Mouse (Mus musculus) CH12.LX (cell line): Measurements from ENCODE around the gene Armc8. TPM values are rescaled to one million over a fixed set of nuclear protein-coding genes. Genes with fewer than 3 reads are reported as not detected.

ENCODE experiments used
- DNase-seq: peaks from one replicate; pipeline ENCODE4 v3.0.0-alpha.2; 2013; ENCODE audit errors: extremely low read depth
- H3K27ac ChIP-seq: 2 replicates; pipeline ENCODE4 v1.5.1; 2012; ENCODE audit warnings: low read depth, mild to moderate bottlenecking, control low read depth, moderate library complexity; ENCODE audit not compliant: insufficient read depth
- H3K27me3 ChIP-seq: replicated peaks from 2 replicates; pipeline ENCODE3; 2012; ENCODE audit warnings: inconsistent platforms
- H3K36me3 ChIP-seq, 2 experiments: replicated peaks in 1 of 2; 2 replicates each; pipeline versions ENCODE3 to v1.6.1; 2012; ENCODE audit warnings: inconsistent platforms in 1 of 2, low read length in 1 of 2, mild to moderate bottlenecking in 1 of 2, mixed read lengths in 1 of 2, moderate library complexity in 1 of 2; ENCODE audit not compliant: control insufficient read depth in 1 of 2, insufficient read depth in 1 of 2
- H3K4me1 ChIP-seq, 2 experiments: 2 replicates each; pipeline ENCODE4 v1.6.1; 2012; ENCODE audit warnings: inconsistent platforms in 1 of 2, moderate library complexity in 1 of 2; ENCODE audit not compliant: insufficient read depth in 2 of 2, control insufficient read depth in 1 of 2
- H3K4me2 ChIP-seq: 2 replicates; pipeline ENCODE4 v1.6.1; 2012; ENCODE audit warnings: low read depth, mild to moderate bottlenecking, control low read depth; ENCODE audit not compliant: poor library complexity, insufficient read depth, severe bottlenecking
- H3K4me3 ChIP-seq, 3 experiments: fragments of 150-350 bp in 1 of 3; sonication (generic) in 1 of 3; replicated peaks in 1 of 3; 2 replicates each; pipeline versions ENCODE3 to v1.5.1; 2011 to 2012; ENCODE audit warnings: low read depth in 2 of 3, low read length in 2 of 3, mild to moderate bottlenecking in 2 of 3, moderate library complexity in 2 of 3, control low read depth in 1 of 3, improper control_type of control experiment in 1 of 3, inconsistent platforms in 1 of 3, mixed read lengths in 1 of 3; ENCODE audit not compliant: poor library complexity in 1 of 3
- H3K79me2 ChIP-seq: replicated peaks from 2 replicates; pipeline ENCODE4 v1.6.1; 2012; ENCODE audit warnings: mild to moderate bottlenecking, moderate library complexity; ENCODE audit not compliant: control insufficient read depth, poor library complexity, insufficient read depth, severe bottlenecking; ENCODE audit errors: extremely low read depth
- H3K9ac ChIP-seq: 2 replicates; pipeline ENCODE4 v1.6.1; 2012; ENCODE audit warnings: low read depth, mild to moderate bottlenecking, control low read depth, moderate library complexity; ENCODE audit not compliant: insufficient read depth
- H3K9me3 ChIP-seq: replicated peaks from 2 replicates; pipeline ENCODE3; 2012; ENCODE audit warnings: low read length, inconsistent platforms, mixed read lengths
- CHD1 ChIP-seq: IDR thresholded peaks from 2 replicates; pipeline ENCODE4 v1.6.1; 2012; ENCODE audit warnings: low read depth, low read length, improper control_type of control experiment, inconsistent platforms
- ELF1 ChIP-seq: IDR thresholded peaks from 2 replicates; pipeline ENCODE4 v1.6.1; 2014; ENCODE audit warnings: low read depth, mild to moderate bottlenecking, inconsistent platforms, low read length, improper control_type of control experiment
- EP300 ChIP-seq: IDR thresholded peaks from 2 replicates; pipeline ENCODE4 v1.6.1; 2011; ENCODE audit warnings: low read length, improper control_type of control experiment
- GABPA ChIP-seq: IDR thresholded peaks from 2 replicates; pipeline ENCODE4 v1.6.1; 2012; ENCODE audit warnings: low read depth, low read length, improper control_type of control experiment, inconsistent platforms; ENCODE audit not compliant: insufficient replicate concordance
- HCFC1 ChIP-seq: IDR thresholded peaks from 2 replicates; pipeline ENCODE4 v1.6.1; 2012; ENCODE audit warnings: low read depth, mild to moderate bottlenecking, inconsistent platforms, low read length, improper control_type of control experiment
- JUND ChIP-seq: conservative IDR thresholded peaks from 2 replicates; pipeline ENCODE4 v1.6.1; 2011; ENCODE audit warnings: low read depth, low read length, improper control_type of control experiment
- MAX ChIP-seq: IDR thresholded peaks from 2 replicates; pipeline ENCODE4 v1.6.1; 2011; ENCODE audit warnings: low read length, improper control_type of control experiment
- MAZ ChIP-seq: IDR thresholded peaks from 2 replicates; pipeline ENCODE4 v1.6.1; 2012; ENCODE audit warnings: low read depth, mild to moderate bottlenecking, inconsistent platforms, low read length, improper control_type of control experiment, moderate library complexity
- NELFE ChIP-seq: IDR thresholded peaks from 2 replicates; pipeline ENCODE4 v1.6.1; 2011; ENCODE audit warnings: low read depth, low read length, improper control_type of control experiment
- RAD21 ChIP-seq: IDR thresholded peaks from 2 replicates; pipeline ENCODE4 v1.6.1; 2011; ENCODE audit warnings: low read depth, mild to moderate bottlenecking, low read length, improper control_type of control experiment, moderate library complexity
- RCOR1 ChIP-seq: conservative IDR thresholded peaks from 2 replicates; pipeline ENCODE4 v1.6.1; 2012; ENCODE audit warnings: low read depth, mild to moderate bottlenecking, inconsistent platforms, low read length, improper control_type of control experiment
- SIN3A ChIP-seq: IDR thresholded peaks from 2 replicates; pipeline ENCODE4 v1.6.1; 2012; ENCODE audit warnings: low read length, improper control_type of control experiment, inconsistent platforms
- USF2 ChIP-seq: conservative IDR thresholded peaks from 2 replicates; pipeline ENCODE4 v1.6.1; 2011; ENCODE audit warnings: low read depth, low read length, improper control_type of control experiment
- dilution Hi-C: fragments of 300-500 bp; cut with MboI; formaldehyde crosslinking; loops from 2 replicates; pipeline ENCODE4 v1.14.3; 2020; ENCODE audit warnings: low sequenced_read_pairs; ENCODE audit not compliant: extremely low pct_unique_long_range_greater_than_20kb, extremely low pct_ligation_motif_present
- in situ Hi-C: fragments of 300-500 bp; cut with MboI; formaldehyde crosslinking; loops from 3 replicates; pipeline ENCODE4 v1.14.3; 2019; ENCODE audit warnings: low sequenced_read_pairs, low pct_ligation_motif_present, low pct_unique_long_range_greater_than_20kb, mixed read lengths
- polyA plus RNA-seq: library from polyadenylated mRNA; unstranded; fragments of >175 nt; gene quantifications from 2 replicates; pipeline ENCODE4 v1.2.1, GENCODE M21; 2012; ENCODE audit warnings: low read depth; ENCODE audit not compliant: insufficient read length
- total RNA-seq, 2 experiments: library from RNA; depleted of rRNA; stranded (reverse); fragments of 300-350 nt in 1 of 2; fragments of >200 nt in 1 of 2; gene quantifications; 2 replicates each; pipeline ENCODE4 v1.2.3; 2012 to 2014

The Armc8 gene
- total and polyA plus RNA-seq, 3 experiments: 9.3 to 16.9 (median 15.3) TPM

DNA sequence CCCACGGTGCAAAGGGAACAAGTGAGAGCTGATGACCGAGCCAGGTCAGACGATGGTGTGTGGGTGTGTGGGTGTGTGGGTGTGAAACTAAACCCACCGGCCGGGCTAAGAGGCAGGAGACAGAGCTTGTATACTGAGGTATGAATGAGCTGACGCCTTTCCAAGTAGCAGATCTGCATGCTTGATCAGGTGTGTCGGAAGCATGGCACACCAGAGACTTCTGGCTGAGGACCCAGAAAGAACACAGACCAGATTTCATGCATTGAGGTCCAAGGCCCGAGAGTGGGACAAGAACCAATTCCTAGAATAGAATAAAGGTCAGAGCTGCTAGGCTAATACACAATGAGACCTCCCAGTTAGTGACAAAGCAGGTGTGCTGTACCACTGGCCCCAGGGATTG is 129.6 kb downstream of the Armc8 start:
- Histone ChIP-seq H3K27me3 (peaks cover 36% of the 10 kb centered on the region), H3K4me3 (no peak overlapping the region), H3K9me3 (no peaks in the 10 kb centered on the region), H3K4me1 (peaks cover 0 to 11% of the 10 kb centered on the region in 2 experiments; a peak in 2 of 4 replicates), H3K79me2 (no peaks in the 10 kb centered on the region), H3K27ac (no peak overlapping the region), H3K9ac (no peak overlapping the region), H3K36me3 (no peaks in the 10 kb centered on the region), H3K4me2 (no peak overlapping the region)
- in situ Hi-C loops: no loop called here
- DNase-seq: no peak
- TF ChIP-seq RAD21: no peak
- dilution Hi-C loops: no loop called here

- Histone ChIP-seq H3K9me3 (no peaks in the 10 kb centered on the region), H3K9ac (no peak overlapping the region), H3K36me3 (no peaks in the 10 kb centered on the region), H3K27me3 (peaks cover 36% of the 10 kb centered on the region), H3K4me3 (no peak overlapping the region), H3K27ac (no peak overlapping the region), H3K79me2 (no peaks in the 10 kb centered on the region)
- no peak for DNase-seq
- no peak for TF ChIP-seq MAX
- TF ChIP-seq USF2: no peak
- no peak for TF ChIP-seq GABPA
- TF ChIP-seq RCOR1: no peak
- no peak for TF ChIP-seq NELFE
- no peak for TF ChIP-seq MAZ
- no peak for TF ChIP-seq CHD1
- no peak for TF ChIP-seq SIN3A
- no peak for TF ChIP-seq EP300
- no peak for TF ChIP-seq HCFC1
- TF ChIP-seq JUND: no peak
- TF ChIP-seq ELF1: no peak
- TF ChIP-seq, all 38 proteins: peak for 0
- Histone ChIP-seq H3K4me1 (peaks cover 0 to 11% of the 10 kb centered on the region in 2 experiments; a peak in 2 of 4 replicates), H3K4me2 (no peak overlapping the region)
- in situ Hi-C loops (no loop called here), dilution Hi-C loops (no loop called here)
Measured at GRCm38 (mm10) chr9:99437781-99438565, 130.7 kb downstream of the Armc8 start.
